Mouse (Mus musculus) heart, postnatal 4 days (tissue): Measurements from ENCODE around the gene Zrsr1. TPM values are rescaled to one million over a fixed set of nuclear protein-coding genes. Genes with fewer than 3 reads are reported as not detected.

Source experiments
- DNase-seq: peaks from one replicate; pipeline ENCODE4 v3.0.0; 2021
- total RNA-seq, 2 experiments: library from RNA; stranded (reverse); gene quantifications; 2 replicates each; pipeline ENCODE4 v1.2.3; 2021

The Zrsr1 gene
- total RNA-seq, 2 experiments from 2014 or later: 8.2 to 8.7 TPM

DNA sequence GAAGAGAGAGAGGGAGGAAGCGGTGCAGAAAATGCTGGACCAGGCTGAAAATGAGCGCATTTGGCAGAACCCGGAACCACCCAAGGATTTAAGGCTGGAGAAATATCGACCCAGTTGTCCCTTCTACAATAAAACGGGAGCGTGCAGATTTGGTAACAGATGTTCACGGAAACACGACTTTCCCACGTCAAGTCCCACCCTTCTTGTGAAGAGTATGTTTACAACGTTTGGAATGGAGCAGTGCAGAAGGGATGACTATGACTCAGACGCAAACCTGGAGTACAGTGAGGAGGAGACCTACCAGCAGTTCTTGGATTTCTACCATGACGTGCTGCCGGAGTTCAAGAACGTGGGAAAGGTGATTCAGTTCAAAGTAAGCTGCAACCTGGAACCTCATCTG, 1.8 kb downstream of the Zrsr1 start:
- no peak for DNase-seq

DNA sequence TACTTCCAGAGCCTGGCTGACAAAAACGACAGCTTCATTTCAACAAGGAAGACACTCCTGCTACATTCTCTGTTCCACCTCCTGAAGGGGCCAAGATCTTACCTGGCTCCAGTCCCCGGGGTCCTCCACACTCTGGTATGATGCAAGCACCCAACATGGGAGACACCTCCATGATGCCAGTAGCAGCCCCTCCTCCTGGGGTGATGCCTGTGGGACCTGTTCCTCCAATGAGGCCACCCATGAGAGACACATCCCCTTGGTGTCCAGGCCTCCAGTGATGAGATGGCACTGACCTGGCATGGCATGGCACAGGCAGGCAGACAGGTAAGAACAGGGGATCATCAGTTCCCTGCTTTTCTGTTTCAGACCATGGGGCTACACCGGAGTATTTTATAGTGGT, 6.4 kb downstream of the Zrsr1 start:
- no peak for DNase-seq

DNA sequence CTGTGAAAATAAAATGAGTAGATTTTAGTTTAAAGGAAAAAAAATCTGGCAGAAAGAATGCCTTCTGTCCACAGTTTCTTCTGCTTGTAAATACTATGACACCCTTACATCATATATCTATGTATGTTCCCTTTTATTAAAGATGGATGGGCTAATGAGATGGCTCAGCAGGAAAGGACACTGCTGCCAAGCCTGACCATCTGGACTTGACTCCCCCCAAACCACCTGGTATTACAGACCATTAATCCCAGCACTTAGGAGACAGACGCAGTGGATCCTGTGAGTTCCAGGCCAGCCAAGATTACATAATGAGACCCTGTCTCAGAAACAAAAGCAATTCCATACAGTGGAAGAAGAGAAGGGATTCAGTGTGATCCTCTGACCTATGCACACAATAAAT, 6.9 kb downstream of the Zrsr1 start:
- no peak for DNase-seq

DNA sequence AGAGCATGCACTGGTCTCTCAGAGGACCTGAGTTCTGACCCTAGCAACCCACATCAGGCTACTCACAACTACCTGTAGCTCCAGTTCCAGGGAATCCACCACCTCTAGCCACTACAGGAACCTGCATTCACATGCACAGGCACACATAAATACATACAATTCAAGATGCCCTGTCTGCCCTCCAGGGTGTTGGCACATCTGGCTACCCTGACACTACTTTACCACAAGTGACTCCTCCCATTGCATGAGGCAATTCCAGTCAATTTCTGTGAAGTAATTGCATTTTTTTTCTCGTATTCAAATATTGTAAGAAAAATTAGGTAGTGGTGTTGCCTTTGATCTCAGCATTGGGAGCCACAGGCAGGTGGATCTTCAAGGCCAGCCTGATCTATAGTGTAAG, 7.4 kb downstream of the Zrsr1 start:
- no peak for DNase-seq

DNA sequence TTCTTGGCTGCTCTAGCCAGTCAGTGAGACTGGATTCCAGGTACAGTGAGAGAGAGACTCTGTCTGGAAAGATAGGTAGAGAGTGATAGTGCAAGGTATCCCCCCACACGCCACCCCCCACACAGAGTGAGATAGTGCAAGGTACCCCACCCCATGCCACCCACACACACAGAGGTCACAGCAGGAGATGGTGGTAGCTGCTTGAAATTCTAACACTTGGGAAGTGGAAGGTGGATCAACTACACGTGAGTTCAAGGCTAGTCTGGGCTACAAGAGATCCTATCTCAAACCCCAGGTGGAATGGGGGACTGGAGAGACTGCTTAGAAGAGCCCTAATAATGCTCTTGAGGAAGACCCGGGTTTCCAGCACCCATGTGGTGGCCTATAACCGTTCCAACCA, 9.2 kb downstream of the Zrsr1 start:
- no peak for DNase-seq

DNA sequence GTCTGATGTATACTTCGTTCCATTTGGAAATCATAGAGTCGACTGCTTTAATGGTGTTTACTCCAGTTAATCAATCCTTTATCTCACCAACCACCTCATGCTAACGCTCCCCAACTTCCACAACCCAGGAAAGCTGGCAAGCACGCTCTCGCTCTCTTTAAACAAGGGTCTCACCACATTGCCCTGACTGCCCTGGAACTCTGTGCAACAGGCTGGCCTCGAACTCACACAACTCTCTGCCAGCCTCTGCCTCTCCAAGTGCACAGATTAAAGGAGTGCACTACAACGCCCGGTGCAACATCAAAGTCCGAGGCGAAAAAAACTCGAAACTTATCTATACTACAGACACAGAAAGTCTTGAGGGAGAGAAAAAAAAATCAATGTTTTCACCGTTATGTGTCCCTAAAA, 9.7 kb downstream of the Zrsr1 start:
- DNase-seq: no peak

DNA sequence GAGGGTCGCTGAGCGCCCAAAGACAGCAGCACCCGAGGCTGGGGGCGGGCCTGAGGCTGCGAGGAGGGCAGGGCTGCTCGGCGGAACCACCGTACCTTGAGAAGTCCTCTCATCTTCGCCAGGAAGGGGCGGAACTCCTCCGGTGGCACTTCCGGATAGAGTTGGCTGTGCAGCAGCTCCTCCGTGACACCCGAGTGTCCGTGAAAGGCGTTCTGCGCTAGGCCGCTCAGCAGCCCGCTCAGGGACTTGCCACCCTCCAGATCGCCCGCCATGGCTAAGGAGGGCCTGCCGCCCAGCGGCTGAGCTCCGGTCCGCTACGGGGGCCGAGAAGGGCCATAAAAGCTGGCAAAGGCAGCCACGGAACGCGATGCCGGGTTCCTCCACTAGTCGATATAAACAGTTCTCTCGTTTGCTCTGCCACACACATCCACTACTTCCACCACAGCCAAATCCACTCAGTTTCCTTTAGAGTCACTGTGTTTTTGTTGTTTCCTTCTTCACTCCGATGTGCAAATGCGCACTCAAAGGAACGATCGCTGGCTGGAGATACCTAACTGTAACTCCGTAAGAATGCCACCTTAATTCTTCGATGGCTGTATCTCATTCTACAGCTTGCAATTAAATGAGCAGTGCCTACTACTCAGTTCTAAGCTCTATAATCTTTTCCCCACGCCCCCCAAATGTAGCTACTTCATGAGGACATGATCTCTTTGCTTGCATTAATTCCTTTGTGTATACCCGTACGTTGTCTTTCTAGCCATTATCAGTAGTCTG, 10.4 kb downstream of the Zrsr1 start, which contains the start of the genes Gm28048 and Commd1:
Gene Gm28048, minus strand, starts transcription at position 107 of the 774 bp plus-strand sequence.
Gene Commd1, minus strand, starts transcription at position 399 of the 774 bp plus-strand sequence.
- peak; percentile 98 for DNase-seq

DNA sequence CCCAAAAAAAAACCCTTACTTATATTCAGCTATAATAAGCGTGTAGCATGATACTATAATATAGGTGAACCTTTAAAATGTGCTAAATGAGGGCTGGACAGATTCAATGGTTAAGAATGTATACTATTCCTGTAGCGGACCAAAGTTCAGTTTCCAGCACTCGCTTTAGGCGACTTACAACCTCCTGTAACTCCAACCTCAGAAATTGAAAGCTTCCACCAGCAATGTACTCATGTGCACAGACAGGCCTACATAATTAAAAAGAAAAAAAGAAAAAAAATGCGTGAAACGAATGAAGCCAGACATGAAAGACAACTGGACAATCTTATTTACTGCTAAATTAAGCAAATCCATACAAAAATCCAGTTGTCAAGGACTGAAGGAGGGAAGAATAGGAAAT, 11.0 kb downstream of the Zrsr1 start:
- no peak for DNase-seq

DNA sequence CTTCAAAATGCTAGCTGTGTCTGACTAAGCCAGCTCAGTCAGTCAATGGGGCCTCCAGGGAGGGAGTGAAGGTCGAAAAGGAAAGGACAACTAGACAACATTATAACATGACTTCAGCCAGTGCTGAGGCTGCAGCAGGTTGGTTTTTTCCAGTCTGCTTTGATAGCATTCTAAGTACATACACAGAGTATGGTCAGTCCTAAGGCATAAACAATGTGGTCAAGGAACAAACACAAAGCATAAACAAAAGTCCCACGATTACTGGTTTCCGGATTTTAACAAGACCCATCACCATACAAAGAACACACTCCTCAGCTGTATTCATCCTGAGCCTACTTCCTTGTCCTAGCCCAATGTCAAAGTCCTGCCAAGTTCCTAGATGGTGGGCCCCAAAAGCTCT, 13.7 kb downstream of the Zrsr1 start:
- no peak for DNase-seq

DNA sequence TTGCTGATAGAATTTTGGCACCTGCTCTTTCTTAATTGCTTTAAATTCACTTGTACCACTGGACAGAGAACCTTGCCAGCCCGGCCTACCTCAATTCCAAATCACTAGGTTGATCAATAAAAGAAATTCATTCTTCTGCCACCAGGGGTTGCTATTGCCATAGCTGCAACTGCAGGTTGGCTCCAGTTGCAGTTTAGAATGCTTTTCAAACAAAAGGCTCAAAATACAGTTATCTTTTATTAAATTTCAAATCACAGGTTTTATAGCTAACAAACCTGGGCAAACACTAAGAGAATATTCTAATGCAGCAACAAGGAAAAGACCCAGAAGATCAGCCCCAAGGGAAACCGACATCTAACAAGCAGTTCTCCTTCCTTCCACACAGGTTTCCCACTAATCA, 15.6 kb downstream of the Zrsr1 start:
- DNase-seq: peak; percentile 44

DNA sequence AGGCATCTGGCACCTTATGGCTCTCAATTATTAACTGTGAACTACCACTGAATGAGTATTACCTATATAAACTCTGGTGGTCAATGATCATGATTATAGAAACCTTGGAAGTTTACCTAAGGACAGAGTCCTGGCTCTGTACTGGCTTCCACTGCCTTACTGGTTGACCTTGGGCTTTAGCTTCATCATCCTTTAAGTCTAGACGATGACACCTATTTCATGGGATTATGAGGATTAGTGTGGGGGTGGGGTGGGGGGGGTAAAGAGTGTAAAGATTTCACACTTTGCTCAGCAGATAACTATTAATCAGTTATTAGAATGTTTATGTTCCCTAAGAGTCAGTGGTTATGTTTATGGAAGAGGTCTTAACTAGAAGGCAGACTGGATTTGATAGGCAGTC, 18.0 kb downstream of the Zrsr1 start:
- no peak for DNase-seq

DNA sequence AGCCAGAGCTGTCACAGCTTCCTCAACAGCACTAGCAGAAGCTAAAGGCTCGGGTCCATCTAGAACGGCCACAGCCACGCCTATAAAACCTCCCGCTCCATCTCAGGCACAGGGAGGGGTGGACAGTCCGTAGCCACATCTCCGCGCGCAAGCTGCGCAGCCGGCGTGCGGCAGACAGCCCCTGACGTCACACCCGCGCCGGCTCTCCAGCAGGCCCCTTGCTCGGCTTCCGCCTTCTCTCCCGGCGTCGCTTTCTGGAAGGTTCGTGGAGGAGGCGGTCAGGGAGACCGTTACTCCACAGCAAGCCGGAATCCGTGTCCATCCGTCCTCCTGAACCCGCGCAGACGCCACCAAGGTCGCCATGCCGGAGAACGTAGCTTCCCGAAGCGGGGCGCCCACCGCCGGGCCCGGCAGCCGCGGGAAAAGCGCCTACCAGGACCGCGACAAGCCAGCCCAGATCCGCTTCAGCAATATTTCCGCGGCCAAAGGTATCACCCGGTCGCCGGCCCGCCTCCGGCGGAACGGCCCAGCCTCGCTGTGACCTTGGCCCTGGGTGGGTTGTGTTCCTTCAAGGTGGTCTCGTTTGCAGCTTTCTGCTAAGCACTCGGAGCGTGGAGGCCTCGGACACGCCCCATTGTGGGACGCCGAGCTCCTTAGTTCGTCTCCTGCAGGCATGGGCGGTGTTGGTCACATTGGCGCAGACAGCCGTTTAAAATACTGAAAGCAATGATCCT, 18.8 kb downstream of the Zrsr1 start, which contains the start of gene Cct4:
Gene Cct4, plus strand, starts transcription at position 127 of the 734 bp plus-strand sequence.
- DNase-seq: peak; percentile 94

DNA sequence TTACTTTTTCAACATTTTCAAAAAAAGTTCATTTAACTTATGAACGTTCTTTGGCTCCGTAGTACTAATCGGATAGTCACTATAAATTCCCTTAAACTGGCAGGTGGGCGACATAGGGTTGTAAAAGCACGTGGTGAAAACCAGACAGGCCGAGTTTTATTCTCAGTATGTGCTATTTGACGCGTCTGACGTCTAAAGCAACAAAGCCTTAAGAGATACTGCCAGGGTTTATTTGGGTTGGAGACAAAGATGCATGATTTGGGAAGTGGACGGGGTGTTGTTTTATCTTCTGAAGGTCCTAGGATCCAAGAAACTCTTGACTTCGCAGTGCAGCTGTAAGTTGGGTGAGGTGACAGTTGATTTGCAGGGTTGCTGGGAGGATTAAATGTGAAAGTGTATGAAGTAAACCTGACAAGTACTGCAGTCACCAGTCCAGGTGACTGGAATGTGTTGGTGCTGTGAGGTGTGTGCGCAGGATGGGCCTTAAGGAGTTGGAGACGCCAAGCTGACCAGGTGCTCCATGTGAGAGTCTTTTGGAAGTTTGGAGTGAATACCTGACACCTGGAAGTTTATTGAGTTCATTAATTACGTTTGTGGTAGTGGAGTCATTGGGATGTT, 19.5 kb downstream of the Zrsr1 start:
- DNase-seq: no peak

DNA sequence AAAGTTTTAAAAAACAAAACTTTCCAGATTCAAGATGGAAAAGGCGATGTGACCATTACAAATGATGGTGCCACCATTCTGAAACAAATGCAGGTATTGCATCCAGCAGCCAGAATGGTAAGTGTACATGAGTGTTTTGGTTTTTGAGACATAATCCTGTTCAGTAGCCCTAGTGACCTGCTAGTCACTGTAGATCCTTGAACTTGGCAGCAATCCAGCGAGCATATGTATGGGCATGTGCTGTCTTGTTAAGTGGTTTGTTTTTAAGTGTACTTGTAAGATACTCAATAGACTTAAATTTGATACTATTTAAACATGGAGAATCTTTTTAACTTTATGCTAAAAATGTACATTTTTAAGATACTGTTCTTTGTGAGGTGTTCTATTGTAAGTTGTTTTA, 22.5 kb downstream of the Zrsr1 start:
- DNase-seq: no peak

DNA sequence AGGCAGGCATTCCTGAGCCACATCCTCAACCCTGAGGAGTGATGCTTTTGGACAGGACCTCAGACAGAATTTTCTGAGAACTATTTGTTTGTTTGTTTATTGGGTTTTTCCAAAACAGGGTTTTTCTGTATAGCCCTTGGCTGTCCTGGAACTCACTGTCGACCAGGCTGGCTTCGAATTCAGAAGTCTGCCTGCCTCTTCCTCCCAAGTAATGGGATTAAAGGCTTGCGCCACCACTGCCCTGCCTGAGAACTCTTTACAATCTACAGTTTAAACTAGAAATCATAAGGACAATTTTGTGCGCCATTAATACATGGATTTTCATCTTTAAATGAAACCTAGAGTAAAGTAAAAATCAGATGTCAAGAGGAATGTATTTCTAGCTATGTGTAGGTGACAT, 23.7 kb downstream of the Zrsr1 start:
- DNase-seq: no peak

DNA sequence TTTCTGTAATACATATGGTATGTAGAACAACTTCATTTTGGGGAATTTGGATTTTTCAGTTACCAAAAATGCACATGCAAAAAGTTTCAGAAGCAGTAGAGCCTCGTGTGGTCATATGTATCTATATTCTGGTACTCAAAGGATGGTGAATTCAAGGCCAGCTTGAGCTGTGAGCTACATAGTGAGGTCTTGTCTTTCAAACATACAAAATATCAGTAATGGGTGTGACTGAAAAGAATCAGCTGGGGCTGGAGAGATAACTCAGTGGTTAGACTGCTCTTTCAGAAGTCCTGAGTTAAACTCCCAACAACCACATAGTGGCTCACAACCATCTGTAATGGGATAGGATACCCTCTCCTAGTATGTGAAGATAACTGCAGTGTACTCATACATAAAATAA, 26.5 kb downstream of the Zrsr1 start:
- DNase-seq: no peak

DNA sequence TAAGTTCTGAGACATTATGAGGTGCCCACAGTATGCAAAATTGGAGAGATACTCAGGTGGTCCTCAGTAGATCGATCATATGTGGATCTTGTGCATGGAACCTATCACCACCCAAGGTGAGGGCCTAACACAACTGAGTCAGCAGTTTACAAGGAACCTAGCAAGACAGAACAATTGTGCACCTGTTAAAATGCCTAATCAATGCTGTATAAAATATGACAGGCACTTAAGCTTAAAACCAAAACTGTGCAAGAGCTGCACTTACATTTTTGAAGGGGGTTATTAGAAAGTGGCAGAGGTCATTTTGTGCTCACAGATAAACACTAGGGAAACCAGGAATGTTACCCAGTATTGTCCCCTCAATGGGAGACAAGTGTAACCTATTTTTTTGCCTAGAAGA, 33.5 kb downstream of the Zrsr1 start:
- no peak for DNase-seq

DNA sequence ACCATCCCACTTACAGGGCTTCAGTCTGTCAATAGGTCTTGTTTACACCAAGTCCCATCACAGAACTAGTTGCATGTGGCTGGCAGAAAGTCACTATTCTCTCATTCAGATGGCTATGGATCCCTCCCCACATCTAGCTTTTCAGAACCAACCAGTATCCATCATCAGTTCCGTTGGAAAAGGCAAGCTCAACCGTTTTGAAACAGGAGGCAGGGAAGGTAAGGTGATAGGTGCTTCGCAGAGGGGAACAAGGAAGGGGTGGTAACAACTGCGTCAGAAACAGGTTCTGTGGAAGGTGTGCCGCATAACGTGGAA, 35.3 kb downstream of the Zrsr1 start:
- DNase-seq: no peak

DNA sequence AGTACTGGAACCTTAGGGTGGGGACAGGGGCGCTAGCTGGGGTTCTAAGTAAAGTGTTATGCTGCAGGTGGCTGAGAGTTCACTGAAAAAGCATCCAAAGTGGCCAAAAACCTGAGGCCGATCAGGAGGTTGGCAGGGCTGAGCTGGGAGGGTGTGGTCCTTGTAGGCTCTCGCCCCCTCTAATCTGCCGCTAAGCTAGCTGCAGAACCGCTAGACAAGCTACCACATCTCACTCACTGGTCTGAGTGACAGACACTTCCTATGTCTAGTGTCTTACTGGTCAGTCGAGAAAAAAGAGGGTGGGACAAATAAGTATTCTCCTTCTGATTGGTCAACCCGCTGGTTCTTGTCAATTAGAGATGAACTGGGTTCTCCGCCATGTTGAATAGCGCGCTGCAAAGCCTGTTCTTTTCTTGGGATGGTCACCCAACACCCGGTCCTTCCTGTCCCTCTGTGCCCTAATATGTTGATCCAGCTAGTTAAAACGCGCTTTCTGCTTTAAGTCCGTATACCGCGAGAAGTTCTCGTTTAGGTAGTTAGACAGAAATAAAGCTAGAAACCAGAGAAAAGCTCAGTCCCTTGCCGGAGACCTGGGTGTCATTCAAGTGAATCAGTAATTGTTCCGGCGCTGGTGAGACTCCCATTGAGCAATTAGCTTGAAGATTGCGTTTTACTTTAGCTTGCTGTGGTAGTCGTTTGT, 35.8 kb downstream of the Zrsr1 start, which contains the start of gene Fam161a:
Gene Fam161a, plus strand, starts transcription at position 51 of the 700 bp plus-strand sequence.
- DNase-seq: peak; percentile 76

DNA sequence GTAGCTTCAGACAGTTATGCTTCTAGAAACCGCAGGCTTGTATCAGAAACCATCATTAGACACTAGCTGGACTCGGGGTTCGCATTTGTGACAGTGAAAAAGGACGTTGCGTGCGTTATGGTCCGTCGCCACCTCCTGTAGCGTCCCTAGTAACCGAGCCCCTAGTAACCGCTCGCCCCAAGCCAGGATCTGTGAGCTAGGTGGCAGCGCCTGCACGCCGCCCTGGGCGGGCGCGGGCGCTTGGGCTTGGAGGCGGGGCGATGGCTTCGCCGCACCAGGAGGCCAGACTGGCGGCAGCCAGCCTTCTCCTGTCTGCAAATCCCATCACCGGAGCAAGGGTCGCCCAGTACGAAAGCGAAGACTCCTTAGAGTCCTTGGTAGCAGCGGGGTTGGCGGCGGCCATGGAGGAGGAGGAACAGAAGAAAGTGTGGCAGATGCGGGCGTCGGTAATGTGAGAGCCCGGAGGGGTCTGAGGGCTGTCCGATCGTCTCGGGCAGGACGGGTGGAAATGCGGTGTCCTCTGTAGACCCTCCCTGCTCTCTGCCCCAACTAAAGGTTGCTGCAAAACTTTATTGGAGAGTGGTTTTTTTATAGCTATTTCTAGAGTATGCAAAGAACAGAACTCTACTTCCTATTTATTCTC, 36.5 kb downstream of the Zrsr1 start:
- DNase-seq: peak; percentile 82

DNA sequence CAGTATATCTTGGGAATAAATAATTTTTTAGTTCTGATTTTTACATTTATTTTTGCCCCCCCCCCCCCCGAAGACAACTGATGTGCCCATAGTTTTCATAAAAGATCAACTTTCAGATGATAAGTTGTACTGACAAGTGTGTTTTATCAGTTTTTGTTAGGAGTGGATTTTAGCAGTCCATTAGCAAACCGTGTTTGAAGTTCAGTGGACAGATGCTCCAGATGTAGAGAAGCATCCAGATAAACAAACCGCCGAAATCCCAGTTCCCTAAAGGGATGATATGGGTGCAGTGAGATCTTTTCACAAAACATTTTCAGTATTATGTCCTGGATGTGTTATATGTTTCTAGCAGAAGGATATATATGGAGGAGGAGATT, 37.0 kb downstream of the Zrsr1 start:
- no peak for DNase-seq

DNA sequence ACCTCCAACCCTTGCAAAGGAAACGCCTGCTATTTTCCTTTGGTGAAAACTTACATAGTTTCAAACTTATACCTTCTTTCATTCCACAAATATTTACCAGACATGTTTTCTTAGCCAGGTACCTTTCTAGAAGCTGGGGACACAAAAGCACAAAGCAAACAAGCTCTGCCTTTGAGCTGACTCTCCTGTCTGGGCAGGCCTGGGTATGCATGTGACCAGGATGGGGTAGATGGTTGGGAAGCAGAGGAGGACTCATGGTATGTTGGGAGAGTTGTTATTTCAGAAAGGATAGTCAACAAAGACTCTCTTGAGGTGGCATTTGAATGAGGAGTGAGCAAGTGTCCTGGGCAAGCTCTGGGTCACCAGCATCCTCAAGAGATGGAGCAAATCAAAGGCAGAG, 41.3 kb downstream of the Zrsr1 start:
- DNase-seq: no peak
